Mouse (Mus musculus): ENCODE measurements around the gene Cltc. TPM values are rescaled to one million over a fixed set of nuclear protein-coding genes. Genes with fewer than 3 reads are reported as not detected.
A peak's percentile ranks its signal among the peaks of the same experiment; 100 is the strongest.

Cltc gene
- polyA plus RNA-seq, 1 experiment from 2014 or later, result 220 TPM

DNA sequence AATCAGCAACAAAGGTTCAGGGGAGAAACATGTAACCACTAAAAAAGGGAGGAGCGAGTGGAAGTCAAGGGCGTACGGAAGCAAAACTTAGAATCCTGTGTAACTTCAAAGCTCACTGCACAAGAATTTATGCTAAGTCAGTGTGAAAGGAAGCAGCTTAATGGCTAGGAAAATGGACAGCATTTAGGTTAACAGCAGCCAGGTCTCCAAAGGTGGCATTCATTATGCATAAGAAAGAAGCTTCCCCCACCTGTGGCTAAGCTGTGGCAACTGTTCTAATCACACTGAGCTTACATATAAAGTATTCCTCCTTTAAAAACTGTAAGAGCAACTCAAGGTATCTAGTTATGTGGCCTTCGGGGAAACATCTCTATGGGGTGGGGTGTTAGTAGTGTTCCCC is 56.2 kb downstream of the Cltc start:
- peaks cover 91% of the 10 kb centered on the region for H3K36me3 ChIP-seq (ENCODE audit: control insufficient read depth, insufficient read depth, low read length)
- ATAC-seq (ENCODE audit: low FRiP score, low TSS enrichment) (no peak), DNase-seq (no peak)
- no peak overlapping the region for H3K27ac ChIP-seq (replicated peaks; ENCODE audit: low read depth, low read length)
- no peaks in the 10 kb centered on the region for H3K9me3 ChIP-seq (ENCODE audit: control insufficient read depth, low read length)
- no peaks in the 10 kb centered on the region for H3K4me1 ChIP-seq (ENCODE audit: control insufficient read depth, insufficient read depth, low read length)
- H3K9ac ChIP-seq (replicated peaks; ENCODE audit: low read length), result no peak overlapping the region
- 90% methylated on average over 4 of the region's 4 CpGs for WGBS
- H3K4me2 ChIP-seq (ENCODE audit: low read length), result no peak overlapping the region
- H3K4me3 ChIP-seq (replicated peaks; ENCODE audit: low read depth, low read length), result no peak overlapping the region
- no peaks in the 10 kb centered on the region for H3K27me3 ChIP-seq (ENCODE audit: control insufficient read depth, insufficient read depth, low read length)

DNA sequence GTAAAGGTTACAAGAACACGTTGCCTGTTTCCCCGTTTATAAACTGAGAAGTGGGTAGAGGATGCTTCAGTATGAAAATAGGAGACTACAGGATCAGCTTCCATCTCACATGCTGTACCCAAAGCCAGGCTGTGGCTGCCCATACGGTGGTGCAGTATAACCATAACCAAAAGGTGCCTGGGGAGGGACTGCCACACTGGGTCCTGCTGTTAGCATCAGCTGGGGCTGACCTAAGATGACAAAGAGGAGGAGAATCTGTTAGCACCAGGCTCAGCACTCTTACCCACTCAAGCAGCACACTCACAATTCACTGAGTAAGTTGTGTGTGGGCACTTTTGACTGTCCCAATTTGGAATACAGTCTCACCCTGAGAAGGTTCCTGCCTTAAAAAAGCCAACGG is 61.9 kb downstream of the Cltc start:
- no peaks in the 10 kb centered on the region for H3K9me3 ChIP-seq (ENCODE audit: control insufficient read depth, low read length)
- no peaks in the 10 kb centered on the region for H3K4me1 ChIP-seq (ENCODE audit: control insufficient read depth, insufficient read depth, low read length)
- no peaks in the 10 kb centered on the region for H3K27me3 ChIP-seq (ENCODE audit: control insufficient read depth, insufficient read depth, low read length)
- H3K4me2 ChIP-seq (ENCODE audit: low read length), result no peak overlapping the region
- H3K36me3 ChIP-seq (ENCODE audit: control insufficient read depth, insufficient read depth, low read length), result peaks cover 91% of the 10 kb centered on the region
- DNase-seq (no peak), ATAC-seq (ENCODE audit: low FRiP score, low TSS enrichment) (no peak)
- H3K27ac ChIP-seq (replicated peaks; ENCODE audit: low read depth, low read length), result no peak overlapping the region
- no peak overlapping the region for H3K9ac ChIP-seq (replicated peaks; ENCODE audit: low read length)
- no peak overlapping the region for H3K4me3 ChIP-seq (replicated peaks; ENCODE audit: low read depth, low read length)
- WGBS, result 92% methylated on average over 4 of the region's 4 CpGs

DNA sequence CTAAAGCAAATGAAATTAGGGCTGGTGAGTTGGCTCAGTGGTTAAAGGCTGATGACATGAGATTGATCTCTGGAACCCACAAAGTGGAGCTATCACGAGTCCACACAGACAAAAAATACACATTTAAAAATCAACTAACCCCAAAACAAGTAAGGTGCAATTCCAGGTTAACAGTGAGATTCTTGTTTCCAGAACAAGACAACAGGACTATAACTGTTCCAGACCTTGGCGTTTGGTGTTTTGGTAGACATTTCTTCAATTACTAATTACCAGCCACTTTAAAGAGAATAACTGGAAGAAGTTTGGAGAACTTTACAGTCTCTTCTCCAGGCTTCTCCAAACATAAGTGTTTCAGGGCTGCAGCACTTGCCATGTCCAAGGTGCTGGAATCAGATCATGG is 64.8 kb downstream of the Cltc start:
- Histone ChIP-seq H3K9me3 (ENCODE audit: control insufficient read depth, low read length) (no peaks in the 10 kb centered on the region), H3K27me3 (ENCODE audit: control insufficient read depth, insufficient read depth, low read length) (no peaks in the 10 kb centered on the region), H3K36me3 (ENCODE audit: control insufficient read depth, insufficient read depth, low read length) (peaks cover 86% of the 10 kb centered on the region), H3K4me1 (ENCODE audit: control insufficient read depth, insufficient read depth, low read length) (no peaks in the 10 kb centered on the region), H3K4me3 (replicated peaks; ENCODE audit: low read depth, low read length) (no peak overlapping the region), H3K9ac (replicated peaks; ENCODE audit: low read length) (no peak overlapping the region), H3K4me2 (ENCODE audit: low read length) (no peak overlapping the region), H3K27ac (replicated peaks; ENCODE audit: low read depth, low read length) (no peak overlapping the region)
- ATAC-seq (ENCODE audit: low FRiP score, low TSS enrichment) (no peak), DNase-seq (no peak)
- WGBS, result 93% methylated on average over 2 of the region's 2 CpGs

DNA sequence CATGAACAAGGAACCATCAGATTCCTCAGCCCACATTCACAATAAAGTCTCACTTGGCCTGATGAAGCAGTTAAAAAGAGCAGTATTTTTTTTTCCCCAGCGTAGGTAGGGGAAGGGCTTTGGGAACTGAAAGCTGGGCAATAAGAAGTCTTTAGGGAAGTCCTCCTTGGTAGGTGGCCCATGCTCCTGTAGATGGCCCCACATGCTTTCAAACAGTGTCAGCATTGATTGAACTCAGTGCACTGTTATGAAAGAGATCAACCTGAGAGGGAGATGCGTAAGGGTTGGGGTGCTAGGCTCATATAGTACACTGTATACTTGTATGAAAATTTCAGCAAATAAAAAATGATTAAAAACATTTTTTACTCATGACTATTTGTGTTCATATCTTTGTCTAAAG is 65.4 kb downstream of the Cltc start:
- H3K4me1 ChIP-seq (ENCODE audit: control insufficient read depth, insufficient read depth, low read length), result no peaks in the 10 kb centered on the region
- no peak for ATAC-seq (ENCODE audit: low FRiP score, low TSS enrichment)
- H3K9me3 ChIP-seq (ENCODE audit: control insufficient read depth, low read length), result no peaks in the 10 kb centered on the region
- H3K9ac ChIP-seq (replicated peaks; ENCODE audit: low read length), result no peak overlapping the region
- DNase-seq, result no peak
- no peaks in the 10 kb centered on the region for H3K27me3 ChIP-seq (ENCODE audit: control insufficient read depth, insufficient read depth, low read length)
- no peak overlapping the region for H3K4me2 ChIP-seq (ENCODE audit: low read length)
- WGBS, result 95% methylated on average over 2 of the region's 2 CpGs
- no peak overlapping the region for H3K4me3 ChIP-seq (replicated peaks; ENCODE audit: low read depth, low read length)
- no peak overlapping the region for H3K27ac ChIP-seq (replicated peaks; ENCODE audit: low read depth, low read length)
- peaks cover 80% of the 10 kb centered on the region for H3K36me3 ChIP-seq (ENCODE audit: control insufficient read depth, insufficient read depth, low read length)

DNA sequence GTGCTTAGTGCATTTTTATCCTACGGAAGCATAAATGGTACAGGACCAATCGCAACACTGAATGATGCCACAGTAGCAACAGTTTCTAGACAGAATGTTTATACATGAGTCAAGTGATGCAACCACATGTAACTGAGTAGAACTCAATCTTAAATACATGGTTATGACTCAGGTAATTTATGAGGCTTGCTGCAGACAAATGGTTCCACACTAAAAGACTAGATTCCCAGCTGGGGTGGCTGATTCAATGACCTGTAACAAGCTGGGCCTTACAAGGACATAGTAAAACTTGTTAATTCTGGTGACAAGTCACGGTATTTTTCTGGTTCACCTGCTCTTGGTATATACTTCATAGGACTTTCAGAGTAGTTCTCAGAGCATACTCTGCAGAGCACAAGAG is 65.9 kb downstream of the Cltc start:
- no peak for ATAC-seq (ENCODE audit: low FRiP score, low TSS enrichment)
- Histone ChIP-seq H3K27ac (replicated peaks; ENCODE audit: low read depth, low read length) (no peak overlapping the region), H3K36me3 (ENCODE audit: control insufficient read depth, insufficient read depth, low read length) (peaks cover 75% of the 10 kb centered on the region), H3K9ac (replicated peaks; ENCODE audit: low read length) (no peak overlapping the region), H3K27me3 (ENCODE audit: control insufficient read depth, insufficient read depth, low read length) (no peaks in the 10 kb centered on the region), H3K4me1 (ENCODE audit: control insufficient read depth, insufficient read depth, low read length) (no peaks in the 10 kb centered on the region), H3K4me3 (replicated peaks; ENCODE audit: low read depth, low read length) (no peak overlapping the region), H3K4me2 (ENCODE audit: low read length) (no peak overlapping the region), H3K9me3 (ENCODE audit: control insufficient read depth, low read length) (no peaks in the 10 kb centered on the region)
- DNase-seq, result no peak
- WGBS, result 96% methylated on average over 3 of the region's 3 CpGs

DNA sequence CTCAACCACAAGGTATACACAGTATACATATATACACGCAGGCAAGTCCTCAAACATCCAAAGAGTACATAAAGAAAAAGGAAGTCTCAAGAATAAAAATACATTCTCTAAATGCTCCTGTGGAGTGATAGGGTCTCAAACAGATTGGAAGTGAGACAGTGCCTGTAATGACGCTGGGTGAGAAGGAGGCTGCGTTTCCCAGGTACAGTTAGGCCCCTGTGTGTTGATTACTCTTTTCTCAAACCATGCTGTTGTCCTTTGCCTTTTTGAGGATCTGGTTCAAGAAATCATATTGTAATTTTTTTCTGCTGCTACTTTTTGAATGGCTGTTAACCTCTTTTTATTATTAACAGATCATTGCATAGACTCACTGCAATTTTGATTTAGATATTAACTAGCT is 67.0 kb downstream of the Cltc start:
- no peak overlapping the region for H3K27ac ChIP-seq (replicated peaks; ENCODE audit: low read depth, low read length)
- WGBS, result 94% methylated on average over 3 of the region's 3 CpGs
- H3K4me3 ChIP-seq (replicated peaks; ENCODE audit: low read depth, low read length), result no peak overlapping the region
- H3K4me1 ChIP-seq (ENCODE audit: control insufficient read depth, insufficient read depth, low read length), result peaks cover 8% of the 10 kb centered on the region
- H3K9me3 ChIP-seq (ENCODE audit: control insufficient read depth, low read length), result no peaks in the 10 kb centered on the region
- peaks cover 64% of the 10 kb centered on the region for H3K36me3 ChIP-seq (ENCODE audit: control insufficient read depth, insufficient read depth, low read length)
- no peak overlapping the region for H3K9ac ChIP-seq (replicated peaks; ENCODE audit: low read length)
- H3K4me2 ChIP-seq (ENCODE audit: low read length), result no peak overlapping the region
- ATAC-seq (ENCODE audit: low FRiP score, low TSS enrichment), result no peak
- no peaks in the 10 kb centered on the region for H3K27me3 ChIP-seq (ENCODE audit: control insufficient read depth, insufficient read depth, low read length)
- DNase-seq, result no peak

DNA sequence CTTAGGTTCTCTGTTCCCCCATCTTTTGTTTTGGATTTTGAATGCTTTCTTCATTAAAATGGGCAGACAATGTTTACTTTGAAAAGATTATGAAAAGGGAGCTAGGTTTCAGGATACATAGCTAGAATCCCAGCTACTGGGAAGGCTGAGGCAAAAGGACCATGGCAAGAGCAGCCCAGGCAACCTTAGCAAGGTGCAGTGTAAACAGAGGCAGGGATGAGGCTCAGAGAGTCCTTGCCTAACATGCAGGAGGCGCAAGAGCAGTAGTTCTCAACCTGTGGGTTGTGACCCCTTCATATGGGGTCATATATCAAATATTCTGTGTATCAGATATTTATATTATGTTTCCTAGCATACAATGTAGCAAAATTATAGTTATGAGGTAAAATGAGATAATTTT is 72.0 kb downstream of the Cltc start:
- peaks cover 17% of the 10 kb centered on the region for H3K36me3 ChIP-seq (ENCODE audit: control insufficient read depth, insufficient read depth, low read length)
- ATAC-seq (ENCODE audit: low FRiP score, low TSS enrichment) (no peak), DNase-seq (no peak)
- 92% methylated on average over 1 of the region's 1 CpGs for WGBS
- no peaks in the 10 kb centered on the region for H3K27me3 ChIP-seq (ENCODE audit: control insufficient read depth, insufficient read depth, low read length)
- peak overlapping the region; percentile 65 for H3K4me2 ChIP-seq (ENCODE audit: low read length)
- no peak overlapping the region for H3K4me3 ChIP-seq (replicated peaks; ENCODE audit: low read depth, low read length)
- H3K27ac ChIP-seq (replicated peaks; ENCODE audit: low read depth, low read length), result no peak overlapping the region
- no peak overlapping the region for H3K9ac ChIP-seq (replicated peaks; ENCODE audit: low read length)
- peaks cover 28% of the 10 kb centered on the region for H3K4me1 ChIP-seq (ENCODE audit: control insufficient read depth, insufficient read depth, low read length)
- H3K9me3 ChIP-seq (ENCODE audit: control insufficient read depth, low read length), result no peaks in the 10 kb centered on the region

DNA sequence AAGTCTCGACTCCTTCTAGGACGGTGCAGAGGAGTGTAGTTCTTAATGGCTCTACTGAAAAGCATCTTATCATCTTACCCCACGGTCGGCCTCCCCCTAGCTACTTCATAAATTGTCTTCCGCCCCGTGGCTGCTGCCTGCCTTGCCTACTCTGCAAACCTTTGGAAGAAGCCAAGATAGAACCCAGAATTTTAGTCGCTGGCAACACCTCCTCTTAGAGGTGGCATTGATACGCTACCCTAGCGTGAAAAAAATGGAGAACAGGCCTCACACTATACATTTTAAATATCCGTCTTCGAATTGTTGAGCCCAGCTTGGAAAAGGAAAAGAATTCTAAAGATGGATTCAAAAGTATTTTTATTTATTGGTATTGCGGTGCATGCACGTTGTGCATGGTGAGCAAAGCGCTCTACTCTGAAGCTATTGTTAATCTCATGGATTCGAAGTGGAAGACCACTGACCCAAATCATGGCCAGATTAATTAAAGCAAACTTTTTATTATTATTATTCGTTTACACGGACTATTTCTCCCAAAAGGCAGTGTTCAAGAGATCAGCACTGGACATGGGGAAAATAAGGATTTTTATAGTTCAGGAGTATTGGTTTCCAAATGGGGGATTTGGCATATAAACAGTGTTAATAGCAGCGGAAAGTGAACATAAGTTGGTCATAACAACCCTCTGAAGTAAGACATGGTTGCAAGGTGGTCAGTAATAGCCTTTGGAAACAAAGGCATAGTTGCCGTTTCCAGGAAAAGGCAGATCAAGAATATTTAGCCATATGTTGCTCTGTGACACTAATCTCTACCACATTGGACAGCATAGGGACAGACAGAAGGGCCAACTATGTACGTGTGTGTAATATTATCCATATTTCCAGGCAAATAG is 73.0 kb downstream of the Cltc start:
- ATAC-seq (ENCODE audit: low FRiP score, low TSS enrichment), result no peak
- Histone ChIP-seq H3K27ac (replicated peaks; ENCODE audit: low read depth, low read length) (peak overlapping the region; percentile 87), H3K36me3 (ENCODE audit: control insufficient read depth, insufficient read depth, low read length) (peaks cover 7% of the 10 kb centered on the region), H3K27me3 (ENCODE audit: control insufficient read depth, insufficient read depth, low read length) (no peaks in the 10 kb centered on the region), H3K4me3 (replicated peaks; ENCODE audit: low read depth, low read length) (peak overlapping the region; percentile 90), H3K4me1 (ENCODE audit: control insufficient read depth, insufficient read depth, low read length) (peaks cover 28% of the 10 kb centered on the region), H3K4me2 (ENCODE audit: low read length) (peak overlapping the region; percentile 65), H3K9ac (replicated peaks; ENCODE audit: low read length) (peak overlapping the region; percentile 82), H3K9me3 (ENCODE audit: control insufficient read depth, low read length) (no peaks in the 10 kb centered on the region)
- 8% methylated on average over 20 of the region's 20 CpGs for WGBS
- DNase-seq, result no peak
